Mouse (Mus musculus) C2C12 (cell line): ENCODE measurements around the gene Mrpl30. TPM values are rescaled to one million over a fixed set of nuclear protein-coding genes. Genes with fewer than 3 reads are reported as not detected.

ENCODE experiments used
- H3K27me3 ChIP-seq: one replicate; pipeline ENCODE4 v1.6.1; 2011; ENCODE audit not compliant: control insufficient read depth, insufficient read depth, insufficient read length
- H3K36me3 ChIP-seq: one replicate; pipeline ENCODE4 v1.6.1; 2011; ENCODE audit not compliant: control insufficient read depth, insufficient read depth
- H3K4me3 ChIP-seq: one replicate; pipeline ENCODE4 v1.5.1; 2011; ENCODE audit warnings: mild to moderate bottlenecking, control low read depth; ENCODE audit not compliant: poor library complexity, insufficient read depth, severe bottlenecking
- H3K79me2 ChIP-seq: one replicate; pipeline ENCODE4 v1.6.1; 2011; ENCODE audit not compliant: control insufficient read depth, insufficient read depth
- H3K79me3 ChIP-seq: one replicate; pipeline ENCODE4 v1.6.1; 2011; ENCODE audit warnings: low read depth, control low read depth
- H3ac ChIP-seq: one replicate; pipeline ENCODE3; 2011; ENCODE audit warnings: low read depth; ENCODE audit not compliant: control insufficient read depth, insufficient read length
- CEBPB ChIP-seq: IDR thresholded peaks from one replicate; pipeline ENCODE4 v1.6.1; 2011; ENCODE audit warnings: low read depth, mild to moderate bottlenecking, control low read depth, moderate library complexity
- CTCF ChIP-seq: IDR thresholded peaks from one replicate; pipeline ENCODE4 v1.5.1; 2011; ENCODE audit not compliant: control insufficient read depth, insufficient read depth, insufficient read length
- FOSL1 ChIP-seq: IDR thresholded peaks from one replicate; pipeline ENCODE4 v1.8.0; 2011; ENCODE audit warnings: mild to moderate bottlenecking, low read length; ENCODE audit not compliant: poor library complexity, insufficient read depth, severe bottlenecking
- MAX ChIP-seq: IDR thresholded peaks from one replicate; pipeline ENCODE4 v1.6.1; 2011; ENCODE audit warnings: mild to moderate bottlenecking, control low read depth
- MYOD1 ChIP-seq: IDR thresholded peaks from one replicate; pipeline ENCODE4 v1.6.1; 2011; ENCODE audit warnings: low read depth; ENCODE audit not compliant: control insufficient read depth, insufficient read length
- MYOG ChIP-seq: IDR thresholded peaks from one replicate; pipeline ENCODE4 v1.6.1; 2011; ENCODE audit not compliant: control insufficient read depth, insufficient read length; ENCODE audit errors: extremely low read depth
- USF1 ChIP-seq: IDR thresholded peaks from one replicate; pipeline ENCODE4 v1.6.1; 2011; ENCODE audit warnings: low read depth, mild to moderate bottlenecking, control low read depth, moderate library complexity
- polyA plus RNA-seq: library from polyadenylated mRNA; unstranded; fragments of >200 nt; fragmentation: generic; extraction: Trizol; gene quantifications from one replicate; pipeline ENCODE4 v1.2.1, GENCODE M21; 2012; ENCODE audit warnings: missing spikeins

Gene Mrpl30
- polyA plus RNA-seq, 1 experiment = 152 TPM

GRCm38 (mm10) chr1:37872131-37873067 lies 17.9 kb upstream of the Mrpl30 start:
- H3K27me3 ChIP-seq = no peaks in the 10 kb centered on the region
- H3K4me3 ChIP-seq = peak overlapping the region; percentile 54
- peaks cover 23% of the 10 kb centered on the region for H3K79me2 ChIP-seq
- TF ChIP-seq MYOD1 (no peak), MYOG (no peak), USF1 (no peak), CTCF (no peak), MAX (no peak), FOSL1 (no peak), CEBPB (no peak)
- H3K36me3 ChIP-seq = peaks cover 24% of the 10 kb centered on the region
- peak overlapping the region; percentile 69 for H3ac ChIP-seq
- H3K79me3 ChIP-seq = peaks cover 6% of the 10 kb centered on the region

DNA sequence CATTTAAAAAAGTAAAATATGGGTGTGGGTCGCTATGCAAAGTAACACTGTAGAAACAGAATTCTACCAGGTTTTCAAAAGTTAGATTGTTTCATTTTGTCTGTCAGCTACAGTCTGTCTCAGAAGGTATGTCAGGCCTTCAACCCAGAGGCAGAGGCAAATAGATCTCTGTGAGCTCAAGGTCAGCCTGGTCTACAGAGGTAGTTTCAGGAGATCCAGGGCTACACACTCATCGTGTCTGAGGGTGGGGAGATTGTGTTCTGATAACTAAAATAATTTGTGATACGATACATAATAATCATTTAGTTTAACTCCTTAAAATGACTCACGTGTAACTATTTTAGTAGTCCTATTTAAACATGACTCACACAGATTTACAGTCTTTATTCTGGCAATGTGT lies 17.1 kb upstream of the Mrpl30 start:
- H3K4me3 ChIP-seq = peak overlapping the region; percentile 54
- H3ac ChIP-seq = peak overlapping the region; percentile 65
- peaks cover 31% of the 10 kb centered on the region for H3K36me3 ChIP-seq
- peaks cover 6% of the 10 kb centered on the region for H3K79me3 ChIP-seq
- H3K79me2 ChIP-seq = peaks cover 23% of the 10 kb centered on the region
- TF ChIP-seq FOSL1 = no peak
- TF ChIP-seq USF1 = no peak
- TF ChIP-seq CEBPB = no peak
- TF ChIP-seq MAX = no peak
- TF ChIP-seq MYOD1 = no peak
- TF ChIP-seq CTCF = no peak
- no peak for TF ChIP-seq MYOG
- H3K27me3 ChIP-seq = no peaks in the 10 kb centered on the region

DNA sequence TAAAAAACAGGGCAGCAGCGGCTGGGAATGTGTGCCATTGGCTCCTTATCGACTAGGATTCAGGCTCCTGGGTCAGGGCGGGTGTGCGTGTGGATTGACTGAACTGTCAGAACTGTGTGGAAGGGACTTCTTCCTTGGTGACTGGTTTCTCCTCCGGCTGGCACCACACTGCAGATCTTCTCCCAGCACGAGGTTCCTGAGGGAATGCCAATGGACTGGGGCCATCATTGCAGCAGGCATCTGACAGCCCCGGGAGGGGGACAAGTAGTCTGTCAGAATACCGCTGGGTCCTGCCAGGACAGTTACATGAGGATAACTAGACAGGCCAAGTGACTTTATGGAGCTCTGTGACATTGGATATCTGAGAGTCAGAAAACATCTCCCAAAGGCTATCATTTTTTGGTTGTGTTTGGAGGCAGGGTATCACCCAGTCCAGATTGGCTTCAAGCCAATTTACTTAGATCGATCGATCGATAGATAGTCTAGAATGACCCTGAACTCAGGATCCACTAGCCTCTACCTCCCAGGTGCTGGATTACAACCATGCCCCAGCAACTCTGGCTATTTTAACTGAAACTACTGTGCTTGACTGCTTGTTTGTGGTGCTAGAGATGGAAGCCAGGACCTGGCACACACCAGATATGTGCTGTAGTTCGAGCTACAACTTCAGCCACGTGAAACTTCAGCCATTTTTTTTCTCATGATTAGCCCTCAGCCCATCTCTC lies 12.4 kb upstream of the Mrpl30 start:
- Histone ChIP-seq H3ac (no peak overlapping the region), H3K27me3 (no peaks in the 10 kb centered on the region), H3K4me3 (no peak overlapping the region), H3K36me3 (peaks cover 57% of the 10 kb centered on the region), H3K79me3 (peaks cover 6% of the 10 kb centered on the region), H3K79me2 (peaks cover 19% of the 10 kb centered on the region)
- no peak for TF ChIP-seq CTCF
- no peak for TF ChIP-seq FOSL1
- no peak for TF ChIP-seq MYOG
- no peak for TF ChIP-seq MYOD1
- no peak for TF ChIP-seq MAX
- TF ChIP-seq USF1 = no peak
- TF ChIP-seq CEBPB = no peak

GRCm38 (mm10) chr1:37883411-37883810 lies 6.9 kb upstream of the Mrpl30 start:
- Histone ChIP-seq H3ac (no peak overlapping the region), H3K36me3 (peaks cover 38% of the 10 kb centered on the region), H3K4me3 (no peak overlapping the region), H3K79me3 (no peaks in the 10 kb centered on the region), H3K27me3 (no peaks in the 10 kb centered on the region), H3K79me2 (no peaks in the 10 kb centered on the region)
- no peak for TF ChIP-seq CEBPB

GRCm38 (mm10) chr1:37884451-37884850 lies 5.8 kb upstream of the Mrpl30 start:
- no peak for TF ChIP-seq MAX
- no peak for TF ChIP-seq CEBPB
- no peak for TF ChIP-seq FOSL1
- no peak for TF ChIP-seq MYOD1
- no peak for TF ChIP-seq CTCF
- TF ChIP-seq USF1 = no peak
- TF ChIP-seq MYOG = no peak
- Histone ChIP-seq H3K79me2 (peaks cover 5% of the 10 kb centered on the region), H3K79me3 (no peaks in the 10 kb centered on the region), H3K27me3 (no peaks in the 10 kb centered on the region), H3K4me3 (no peak overlapping the region), H3K36me3 (peaks cover 27% of the 10 kb centered on the region), H3ac (no peak overlapping the region)

- no peaks in the 10 kb centered on the region for H3K27me3 ChIP-seq
- peaks cover 44% of the 10 kb centered on the region for H3K79me2 ChIP-seq
- H3K79me3 ChIP-seq = peaks cover 24% of the 10 kb centered on the region
- peak overlapping the region; percentile 87 for H3K4me3 ChIP-seq
- TF ChIP-seq FOSL1 = no peak
- no peak for TF ChIP-seq CTCF
- TF ChIP-seq USF1 = no peak
- no peak for TF ChIP-seq CEBPB
- no peak for TF ChIP-seq MAX
- no peak for TF ChIP-seq MYOG
- TF ChIP-seq MYOD1 = no peak
- peak overlapping the region; percentile 54 for H3ac ChIP-seq
- H3K36me3 ChIP-seq = peaks cover 16% of the 10 kb centered on the region
These were observed 1.1 kb upstream of the Mrpl30 start for GRCm38 (mm10) chr1:37889206-37889605.
